ENCODE assay signal across 30 mouse cellular contexts in genomic region chr12:75806281-75806680, GRCm38 (mm10). TPM values are rescaled to one million over a fixed set of nuclear protein-coding genes. Genes with fewer than 3 reads are reported as not detected.
A peak's percentile ranks its signal among the peaks of the same experiment; 100 is the strongest.
DNase-seq lines count a peak whose midpoint lies in the region; ATAC-seq and TF ChIP-seq lines count a peak whose summit lies in the region.
"Had no signal": no experiment of that assay in that cellular context is flagged by ENCODE, and none has a peak within 500 bp of the region (broad histone marks: within the 10 kb centered on the region; RNA-seq: fewer than 3 reads in every experiment).

No protein-coding gene starts in this region.

- no peak for TF ChIP-seq POLR2A in CH12.LX (IDR thresholded peaks at IDR 0.05; ENCODE audit: low read depth, low read length)
- no peak for TF ChIP-seq POLR2A in lung, adult 2 months (IDR thresholded peaks at IDR 0.05; ENCODE audit: borderline replicate concordance, extremely low read depth, low read depth, low read length)

- no peak overlapping the region for H3K4me2 ChIP-seq in CH12.LX (ENCODE audit: insufficient read depth, low read depth, poor library complexity, severe bottlenecking)
- H3K4me2 ChIP-seq: embryonic facial prominence, embryonic 13.5 days; forebrain, embryonic 15.5 days; heart, embryonic 11.5 days; hindbrain, embryonic 12.5 days; intestine, embryonic 15.5 days; limb, embryonic 15.5 days; lung, embryonic 15.5 days; midbrain, embryonic 13.5 days; neural tube, embryonic 15.5 days; stomach, embryonic 15.5 days had no signal

- H3K4me3 ChIP-seq in CH12.LX (replicated peaks in 1 of 3; ENCODE audit: low read depth in 2 of 3, low read length in 2 of 3, poor library complexity in 1 of 3): no peak overlapping the region
- H3K4me3 ChIP-seq in lung, adult 2 months (replicated peaks; ENCODE audit: extremely low read depth, low read depth, low read length): no peak overlapping the region
- H3K4me3 ChIP-seq: embryonic facial prominence, embryonic 13.5 days; forebrain, embryonic 10.5 days; forebrain, embryonic 15.5 days; hindbrain, embryonic 12.5 days; intestine, embryonic 15.5 days; limb, embryonic 10.5 days; limb, embryonic 15.5 days; lung, embryonic 15.5 days; megakaryocyte, embryonic 14.5 days; midbrain, embryonic 13.5 days; neural tube, embryonic 15.5 days; stomach, embryonic 15.5 days had no signal

- H3K36me3 ChIP-seq in CH12.LX (replicated peaks in 1 of 2; ENCODE audit: control insufficient read depth in 1 of 2, insufficient read depth in 1 of 2, low read length in 1 of 2): no peaks in the 10 kb centered on the region
- H3K36me3 ChIP-seq: embryonic facial prominence, embryonic 13.5 days; forebrain, embryonic 10.5 days; forebrain, embryonic 15.5 days; hindbrain, embryonic 12.5 days; intestine, embryonic 15.5 days; limb, embryonic 10.5 days; limb, embryonic 15.5 days; lung, embryonic 15.5 days; midbrain, embryonic 13.5 days; neural tube, embryonic 15.5 days; stomach, embryonic 15.5 days had no signal

- peaks cover 0 to 12% of the 10 kb centered on the region in 2 experiments; a peak in 2 of 4 replicates for H3K4me1 ChIP-seq in CH12.LX (ENCODE audit: control insufficient read depth in 1 of 2, insufficient read depth in 2 of 2)
- H3K4me1 ChIP-seq in lung, adult 2 months (ENCODE audit: control insufficient read depth, insufficient read depth, low read length): no peaks in the 10 kb centered on the region
- H3K4me1 ChIP-seq: embryonic facial prominence, embryonic 13.5 days; forebrain, embryonic 10.5 days; forebrain, embryonic 15.5 days; hindbrain, embryonic 12.5 days; intestine, embryonic 15.5 days; limb, embryonic 10.5 days; limb, embryonic 15.5 days; lung, embryonic 15.5 days; megakaryocyte, embryonic 14.5 days; midbrain, embryonic 13.5 days; neural tube, embryonic 15.5 days; stomach, embryonic 15.5 days had no signal

- dilution Hi-C loops in CH12.LX (cut with MboI; ENCODE audit: extremely low pct_ligation_motif_present, extremely low pct_unique_long_range_greater_than_20kb, low sequenced_read_pairs): no loop called here

- TF ChIP-seq CTCF in CH12.LX (conservative IDR thresholded peaks at IDR 0.05 in 1 of 2, IDR thresholded peaks at IDR 0.05 in 1 of 2; ENCODE audit: low read depth in 2 of 2, low read length in 2 of 2): no peak
- no peak for TF ChIP-seq CTCF in lung, adult 2 months (IDR thresholded peaks at IDR 0.05; ENCODE audit: insufficient read depth, low read length)

- no peak overlapping the region for H3K9ac ChIP-seq in CH12.LX (ENCODE audit: insufficient read depth, low read depth)
- H3K9ac ChIP-seq: embryonic facial prominence, embryonic 13.5 days; forebrain, embryonic 15.5 days; hindbrain, embryonic 12.5 days; intestine, embryonic 15.5 days; limb, embryonic 15.5 days; liver, embryonic 14.5 days; lung, embryonic 15.5 days; midbrain, embryonic 13.5 days; neural tube, embryonic 15.5 days; stomach, embryonic 15.5 days had no signal

- ATAC-seq in granulocyte monocyte progenitor cell, adult 5-6 weeks (replicated peaks; ENCODE audit: poor library complexity, severe bottlenecking): peak; percentile 71
- ATAC-seq: forebrain, embryonic 15.5 days; hindbrain, postnatal 0 days; intestine, embryonic 15.5 days; midbrain, embryonic 13.5 days had no signal

- H3K79me2 ChIP-seq in CH12.LX (replicated peaks; ENCODE audit: control insufficient read depth, extremely low read depth, insufficient read depth, poor library complexity, severe bottlenecking): no peaks in the 10 kb centered on the region

- no peak for TF ChIP-seq EP300 in CH12.LX (IDR thresholded peaks at IDR 0.05; ENCODE audit: low read length)

- H3K9me3 ChIP-seq in CH12.LX (replicated peaks; ENCODE audit: low read length): no peaks in the 10 kb centered on the region
- H3K9me3 ChIP-seq: embryonic facial prominence, embryonic 13.5 days; forebrain, embryonic 10.5 days; forebrain, embryonic 15.5 days; hindbrain, embryonic 12.5 days; intestine, embryonic 15.5 days; limb, embryonic 10.5 days; limb, embryonic 15.5 days; lung, embryonic 15.5 days; midbrain, embryonic 13.5 days; neural tube, embryonic 15.5 days; stomach, embryonic 15.5 days had no signal

- in situ Hi-C loops in CH12.LX (cut with MboI; ENCODE audit: low pct_ligation_motif_present, low pct_unique_long_range_greater_than_20kb, low sequenced_read_pairs): no loop called here

- H3K27me3 ChIP-seq in CH12.LX (replicated peaks): no peaks in the 10 kb centered on the region
- H3K27me3 ChIP-seq: embryonic facial prominence, embryonic 13.5 days; forebrain, embryonic 15.5 days; hindbrain, embryonic 12.5 days; intestine, embryonic 15.5 days; limb, embryonic 15.5 days; lung, embryonic 15.5 days; midbrain, embryonic 13.5 days; neural tube, embryonic 15.5 days; stomach, embryonic 15.5 days had no signal

- WGBS in lung, adult 2 months: 81% methylated on average over 4 of the region's 4 CpGs

- peak; percentile 40 for DNase-seq in adrenal gland, postnatal 14 days
- no peak for DNase-seq in adrenal gland, postnatal 4 days (ENCODE audit: low spot score in 2 of 2)
- DNase-seq in cerebellum, postnatal 10 days: peak; percentile 49 to 57
- DNase-seq in cerebellum, adult 11 months: no peak
- peak; percentile 35 for DNase-seq in CH12.LX (ENCODE audit: extremely low read depth)
- no peak for DNase-seq in lung, adult 2 months
- DNase-seq: gastrocnemius, postnatal 25 days; heart, adult 18-20 months; heart, postnatal 36 days; kidney, adult 8-10 months; layer of hippocampus, postnatal 36 days; retina, postnatal 1 day; right cerebral cortex, postnatal 14 days had no signal

- no peak for TF ChIP-seq RAD21 in CH12.LX (IDR thresholded peaks at IDR 0.05; ENCODE audit: low read depth, low read length)

- no peak overlapping the region for H3K27ac ChIP-seq in CH12.LX (ENCODE audit: insufficient read depth, low read depth)
- H3K27ac ChIP-seq: embryonic facial prominence, embryonic 13.5 days; forebrain, embryonic 10.5 days; forebrain, embryonic 15.5 days; hindbrain, embryonic 12.5 days; hindbrain, postnatal 0 days; intestine, embryonic 15.5 days; kidney, postnatal 0 days; limb, embryonic 10.5 days; limb, embryonic 15.5 days; liver, embryonic 14.5 days; lung, embryonic 15.5 days; midbrain, embryonic 13.5 days; neural tube, embryonic 15.5 days; stomach, embryonic 15.5 days had no signal

TF ChIP-seq in CH12.LX, 34 proteins besides CTCF, POLR2A, EP300 and RAD21:
- no peak for TF ChIP-seq BHLHE40 (IDR thresholded peaks at IDR 0.05; ENCODE audit: low read depth, low read length)

RNA-seq across cellular contexts. Expression of gene Syne2, which starts 11.7 kb away (rescaled TPM):
- 61.7 and 63.1 TPM in 2 replicates for total RNA-seq in adrenal gland, postnatal 14 days (2021)
- total RNA-seq in adrenal gland, postnatal 4 days (2021): 10 to 100 TPM; 60.1 to 74.7 TPM
- total RNA-seq in CH12.LX (2012; rRNA removed) (3.7 and 3.9 TPM in 2 replicates), CH12.LX (2014; rRNA removed) (4.8 and 4.9 TPM in 2 replicates)
- 6.1 and 7.5 TPM in 2 replicates for polyA plus RNA-seq in CH12.LX (2012; ENCODE audit: insufficient read length, low read depth)
- 6.4 and 7.2 TPM in 2 replicates for total RNA-seq in granulocyte monocyte progenitor cell, adult 5-6 weeks (2014; fragmentation: Nextera tagmentation)
- total RNA-seq in granulocyte monocyte progenitor cell, adult 5-6 weeks (2017): 6.1 and 9.7 TPM in 2 replicates
- polyA plus RNA-seq in lung, adult 2 months (2012; rRNA removed): 79.1 and 82.0 TPM in 2 replicates

Comparison
In these comparisons a context has a peak if more than half of its experiments do, and no peak if none do; other contexts are left out.
1. DNase-seq: peak in adrenal gland, postnatal 14 days (single experiment), cerebellum, postnatal 10 days (2 of 2) and CH12.LX (single experiment); none in adrenal gland, postnatal 4 days (0 of 2), cerebellum, adult 11 months (single experiment) and lung, adult 2 months (single experiment).